Mouse (Mus musculus) spleen, adult 2 months (tissue): ENCODE results near the gene B9d2. TPM values are rescaled to one million over a fixed set of nuclear protein-coding genes. Genes with fewer than 3 reads are reported as not detected.

Experiments used
- DNase-seq, 2 experiments: peaks; one replicate each; pipeline versions ENCODE4 v3.0.0 to v3.0.0-alpha.2; 2012 to 2021; ENCODE audit warnings: low spot score in 2 of 2, low read depth in 1 of 2
- H3K27ac ChIP-seq: fragments of 200-500 bp; 2 replicates; pipeline ENCODE4 v1.5.1; 2012; ENCODE audit warnings: low read length, inconsistent platforms; ENCODE audit not compliant: insufficient read depth
- H3K27me3 ChIP-seq: fragments of 200-500 bp; 2 replicates; pipeline ENCODE4 v1.6.1; 2012; ENCODE audit warnings: mild to moderate bottlenecking, moderate library complexity, low read length, inconsistent platforms; ENCODE audit not compliant: control insufficient read depth, insufficient read depth
- H3K36me3 ChIP-seq: fragments of 200-500 bp; 2 replicates; pipeline ENCODE4 v1.6.1; 2012; ENCODE audit warnings: mild to moderate bottlenecking, low read length, inconsistent platforms; ENCODE audit not compliant: control insufficient read depth, insufficient read depth
- H3K4me1 ChIP-seq: fragments of 200-500 bp; 2 replicates; pipeline ENCODE4 v1.6.1; 2011; ENCODE audit warnings: inconsistent platforms; ENCODE audit not compliant: control insufficient read depth, insufficient read depth, insufficient read length
- H3K4me3 ChIP-seq: fragments of 200-500 bp; 2 replicates; pipeline ENCODE4 v1.5.1; 2011; ENCODE audit warnings: mild to moderate bottlenecking, inconsistent platforms; ENCODE audit not compliant: insufficient read depth, insufficient read length; ENCODE audit errors: extremely low read depth
- CTCF ChIP-seq: fragments of 200-500 bp; IDR thresholded peaks from 2 replicates; pipeline ENCODE4 v1.5.1; 2011; ENCODE audit warnings: mild to moderate bottlenecking, inconsistent platforms; ENCODE audit not compliant: insufficient read depth, insufficient read length, insufficient replicate concordance; ENCODE audit errors: extremely low read depth
- POLR2A ChIP-seq: fragments of 200-500 bp; IDR thresholded peaks from 2 replicates; pipeline ENCODE4 v1.6.1; 2011; ENCODE audit warnings: low read depth, low read length, inconsistent platforms
- WGBS: fragments of 180-500 bp; shearing (Covaris S2); methylation state at CpG from one replicate; pipeline ENCODE4 v1.1.7; 2018; 5-methylcytosine and 5-hydroxymethylcytosine counted together
- polyA plus RNA-seq: library from polyadenylated mRNA; depleted of rRNA; stranded (reverse); fragments of >200 nt; gene quantifications from 2 replicates; pipeline ENCODE4 v1.2.3, GENCODE M21; 2012

B9d2 gene
- polyA plus RNA-seq, 1 experiment = 72.0 TPM

- Histone ChIP-seq H3K27ac (peak overlapping the region; percentile 99), H3K4me1 (peaks cover 35% of the 10 kb centered on the region), H3K36me3 (no peaks in the 10 kb centered on the region), H3K4me3 (peak overlapping the region; percentile 40), H3K27me3 (peaks cover 1% of the 10 kb centered on the region; the same call in 1 of the 2 replicates)
- DNase-seq = no peak
- TF ChIP-seq CTCF (no peak), POLR2A (no peak)
- WGBS = 5% methylated on average over 6 of the region's 6 CpGs
These were observed 609 bp upstream of the B9d2 start for GRCm38 (mm10) chr7:25679971-25680370.

DNA sequence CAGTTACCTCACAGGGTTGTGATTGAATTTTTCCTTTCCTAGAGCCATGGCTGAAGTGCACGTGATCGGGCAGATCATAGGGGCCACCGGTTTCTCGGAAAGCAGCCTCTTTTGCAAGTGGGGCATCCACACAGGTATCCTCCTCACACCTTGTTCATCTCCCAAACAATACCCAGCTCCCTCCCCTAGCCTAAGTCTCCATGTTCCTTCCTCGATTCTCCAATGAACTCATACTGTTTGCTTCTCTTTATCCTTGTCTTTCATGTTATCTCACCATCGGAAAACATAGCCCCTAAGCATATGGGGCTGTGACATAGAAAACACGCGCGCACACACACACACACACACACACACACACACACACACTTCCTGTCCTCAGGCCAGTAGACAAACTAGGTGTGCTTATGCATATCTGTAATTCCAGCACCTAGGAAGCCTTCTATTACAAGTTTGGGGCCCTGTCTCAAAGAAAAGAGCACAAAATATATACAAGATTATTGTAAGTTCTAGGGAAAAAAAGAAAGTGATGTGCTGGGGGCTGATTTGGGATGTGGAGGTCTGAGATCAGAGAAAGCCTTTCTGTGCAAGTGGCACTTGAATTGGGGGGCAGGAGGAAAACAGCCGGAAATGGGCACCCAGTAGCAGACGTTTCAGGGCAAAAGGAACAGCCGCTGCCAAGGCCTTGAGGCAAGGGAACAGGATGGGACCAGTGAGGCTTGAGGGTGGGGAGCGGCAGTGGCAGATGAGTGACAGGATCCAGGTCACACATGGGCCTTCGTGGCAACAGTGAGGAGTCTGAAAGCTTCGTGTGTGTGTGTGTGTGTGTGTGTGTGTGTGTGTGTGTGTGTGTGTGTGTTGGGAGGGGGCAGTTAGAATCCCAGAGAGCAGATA is 1.0 kb downstream of the B9d2 start:
- peak overlapping the region; percentile 99 for H3K27ac ChIP-seq
- 6% methylated on average over 15 of the region's 15 CpGs for WGBS

DNA sequence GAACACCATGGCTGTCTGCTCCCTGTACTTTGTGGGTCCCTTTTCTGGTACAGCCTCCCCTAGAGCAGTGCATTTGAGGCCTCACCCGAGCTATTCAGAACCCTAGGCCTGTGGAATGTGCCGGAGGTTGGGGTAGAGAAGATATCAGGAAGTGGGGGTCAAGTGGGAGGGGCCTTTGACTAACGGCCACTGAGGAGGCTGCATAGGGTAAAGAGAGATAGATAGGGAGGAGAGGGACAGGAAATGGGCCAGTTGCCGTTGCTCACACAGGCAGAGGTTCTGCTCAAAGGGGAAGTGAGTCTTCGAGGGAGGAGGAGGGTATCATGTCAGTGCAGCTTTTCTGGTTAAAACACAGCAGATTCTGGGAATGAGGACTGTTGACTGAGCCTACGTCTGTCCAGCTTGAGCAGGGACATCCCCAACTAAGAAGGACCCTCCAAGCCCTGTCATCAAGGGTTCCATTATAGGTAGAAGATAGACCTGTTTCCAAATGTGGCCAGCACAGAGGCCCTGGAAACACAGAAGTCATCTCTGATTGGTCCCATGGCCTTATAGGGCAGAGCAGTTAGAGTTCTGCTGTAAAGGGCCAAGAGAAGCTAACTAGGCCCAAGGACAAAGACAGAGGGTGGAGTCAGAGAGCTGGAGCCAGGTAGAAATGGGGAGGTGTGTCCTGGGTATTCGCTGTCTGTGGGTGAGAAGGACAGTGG is 3.0 kb downstream of the B9d2 start:
- TF ChIP-seq POLR2A = peak; percentile 91
- TF ChIP-seq CTCF = no peak
- no peaks in the 10 kb centered on the region for H3K27me3 ChIP-seq
- H3K4me1 ChIP-seq = peaks cover 43% of the 10 kb centered on the region
- H3K27ac ChIP-seq = peak overlapping the region; percentile 93
- peak; percentile 61 to 83 for DNase-seq
- 6% methylated on average over 7 of the region's 7 CpGs for WGBS
- no peak overlapping the region for H3K4me3 ChIP-seq
- no peaks in the 10 kb centered on the region for H3K36me3 ChIP-seq

More for the DNA sequence above, 1.0 kb downstream of the B9d2 start:
- Histone ChIP-seq H3K36me3 (no peaks in the 10 kb centered on the region), H3K4me1 (peaks cover 43% of the 10 kb centered on the region), H3K27me3 (no peaks in the 10 kb centered on the region), H3K4me3 (peak overlapping the region; percentile 37; the same call in 1 of the 2 replicates)
- TF ChIP-seq CTCF (no peak), POLR2A (no peak)
- DNase-seq = peak in 1 of 2 experiments; percentile 37

- Histone ChIP-seq H3K27ac (peak overlapping the region; percentile 93), H3K36me3 (no peaks in the 10 kb centered on the region), H3K4me3 (no peak overlapping the region), H3K27me3 (no peaks in the 10 kb centered on the region), H3K4me1 (peaks cover 46% of the 10 kb centered on the region)
- 93% methylated on average over 6 of the region's 6 CpGs for WGBS
- DNase-seq = no peak
- no peak for TF ChIP-seq CTCF
- TF ChIP-seq POLR2A = no peak
These were observed 4.1 kb downstream of the B9d2 start for GRCm38 (mm10) chr7:25684659-25685058.

DNA sequence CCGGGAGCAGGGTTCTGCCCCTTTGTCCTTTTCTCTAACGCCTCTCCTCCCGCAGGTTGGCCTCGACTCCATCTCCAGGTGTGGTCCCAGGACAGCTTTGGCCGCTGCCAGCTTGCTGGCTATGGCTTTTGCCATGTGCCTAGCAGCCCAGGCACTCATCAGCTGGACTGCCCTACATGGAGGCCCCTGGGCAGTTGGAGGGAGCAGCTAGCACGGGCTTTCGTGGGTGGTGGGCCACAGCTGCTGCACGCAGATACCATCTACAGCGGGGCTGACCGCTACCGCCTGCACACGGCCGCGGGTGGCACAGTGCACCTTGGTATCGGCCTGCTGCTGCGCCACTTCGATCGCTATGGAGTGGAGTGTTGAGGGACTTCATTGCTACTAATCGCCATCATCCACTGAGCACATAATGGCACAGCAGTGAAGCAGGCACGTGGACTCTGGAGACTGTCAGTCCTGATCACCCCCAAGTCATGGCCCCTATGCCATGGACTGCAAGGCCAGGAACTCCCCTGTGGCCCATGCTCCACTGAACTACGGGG is 5.4 kb downstream of the B9d2 start:
- no peaks in the 10 kb centered on the region for H3K27me3 ChIP-seq
- 79% methylated on average over 21 of the region's 21 CpGs for WGBS
- DNase-seq = no peak
- no peak for TF ChIP-seq POLR2A
- TF ChIP-seq CTCF = no peak
- H3K36me3 ChIP-seq = peaks cover 2% of the 10 kb centered on the region; the same call in 1 of the 2 replicates
- peak overlapping the region; percentile 75 for H3K27ac ChIP-seq
- H3K4me1 ChIP-seq = peaks cover 54% of the 10 kb centered on the region
- H3K4me3 ChIP-seq = peak overlapping the region; percentile 88; the same call in 1 of the 2 replicates

DNA sequence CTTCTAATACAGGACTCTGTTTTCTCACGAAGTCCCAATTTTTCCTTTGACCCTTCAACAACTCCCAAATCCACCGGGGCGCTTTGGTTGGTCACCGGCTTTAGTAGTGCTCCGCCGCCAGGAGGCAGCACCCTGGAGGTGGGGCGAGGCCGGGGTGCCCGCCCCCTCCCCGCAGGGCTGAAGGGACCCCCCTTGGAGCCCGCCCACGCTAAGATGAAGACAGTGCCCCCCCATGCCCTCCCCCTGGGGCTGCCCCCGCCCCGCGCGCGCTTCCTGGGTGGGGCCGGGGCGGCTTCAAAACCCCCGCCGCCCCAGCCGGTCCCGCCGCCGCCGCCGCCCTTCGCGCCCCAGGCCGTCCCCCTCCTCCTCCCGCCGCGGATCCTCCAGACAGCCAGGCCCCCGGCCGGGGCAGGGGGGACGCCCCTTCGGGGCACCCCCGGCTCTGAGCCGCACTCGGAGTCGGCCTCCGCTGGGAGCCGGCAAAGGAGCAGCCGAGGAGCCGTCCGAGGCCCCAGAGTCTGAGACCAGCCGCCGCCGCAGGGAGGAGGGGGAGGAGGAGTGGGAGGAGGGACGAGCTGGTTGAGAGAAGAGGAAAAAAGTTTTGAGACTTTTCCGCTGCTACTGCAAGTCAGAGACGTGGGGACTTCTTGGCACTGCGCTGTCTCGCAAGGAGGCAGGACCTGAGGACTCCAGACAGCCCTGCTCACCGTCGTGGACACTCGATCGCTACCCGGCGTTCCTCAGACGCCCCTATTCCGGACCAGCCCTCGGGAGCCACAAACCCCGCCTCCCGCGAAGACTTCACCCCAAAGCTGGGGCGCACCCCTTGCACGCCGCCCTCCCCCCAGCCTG is 6.3 kb downstream of the B9d2 start, which contains the start of gene Tgfb1:
TSS of gene Tgfb1 (plus strand) at position 323 of the 852 bp plus-strand sequence.
- 1% methylated on average over 62 of the region's 69 CpGs for WGBS
- DNase-seq = peak; percentile 77 to 89
- H3K27ac ChIP-seq = peak within 1 kb of the TSS; percentile 89
- TF ChIP-seq POLR2A = 0 out of 2 replicates have a peak, but pooled peaks have one; percentile 10
- TF ChIP-seq CTCF = peak; percentile 82
- H3K36me3 ChIP-seq = peaks cover 6% of the 10 kb centered on the region; the same call in 1 of the 2 replicates
- H3K4me1 ChIP-seq = peaks cover 47% of the 10 kb centered on the region
- H3K27me3 ChIP-seq = no peaks in the 10 kb centered on the region
- H3K4me3 ChIP-seq = peak within 1 kb of the TSS; percentile 88
